Mouse (Mus musculus): ENCODE data around the gene Arhgap42. TPM values are rescaled to one million over a fixed set of nuclear protein-coding genes. Genes with fewer than 3 reads are reported as not detected.

The Arhgap42 gene
- total RNA-seq, 2 experiments from 2014 or later, result 14.6 to 16.4 TPM

DNA sequence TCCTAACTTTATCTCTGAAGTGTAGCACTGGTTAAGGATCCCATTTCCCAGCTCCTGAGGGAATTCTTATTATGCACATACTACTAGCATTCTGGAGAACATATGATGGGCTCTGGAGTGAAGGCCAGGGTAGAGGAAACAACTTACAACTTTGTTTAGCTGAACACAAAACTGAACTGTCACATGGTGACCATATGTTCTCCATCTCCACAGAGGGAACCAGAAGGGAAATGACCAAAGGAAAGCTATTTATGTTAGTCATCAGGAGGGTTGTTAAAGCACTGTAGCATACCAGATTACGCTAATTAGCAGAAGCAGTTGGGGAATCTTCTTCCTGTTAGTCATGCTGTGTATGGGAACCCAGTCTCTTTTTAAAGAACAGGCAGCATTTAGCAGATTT, 145.8 kb downstream of the Arhgap42 start:
- no peak for DNase-seq (ENCODE audit: extremely low spot score in 1 of 2, low spot score in 2 of 2)
- intact Hi-C loops (cut with DNase I), result no loop called here
- no peak for TF ChIP-seq CTCF (IDR thresholded peaks at IDR 0.05)
- H3K4me3 ChIP-seq, result no peak overlapping the region
- no peak overlapping the region for H3K27ac ChIP-seq

GRCm38 (mm10) chr9:9083441-9083840, 155.5 kb downstream of the Arhgap42 start:
- Histone ChIP-seq H3K27ac (no peak overlapping the region), H3K4me3 (no peak overlapping the region)
- peak; percentile 37 for TF ChIP-seq CTCF (IDR thresholded peaks at IDR 0.05)
- intact Hi-C loops (cut with DNase I), result no loop called here
- DNase-seq (ENCODE audit: extremely low spot score in 1 of 2, low spot score in 2 of 2), result no peak

DNA sequence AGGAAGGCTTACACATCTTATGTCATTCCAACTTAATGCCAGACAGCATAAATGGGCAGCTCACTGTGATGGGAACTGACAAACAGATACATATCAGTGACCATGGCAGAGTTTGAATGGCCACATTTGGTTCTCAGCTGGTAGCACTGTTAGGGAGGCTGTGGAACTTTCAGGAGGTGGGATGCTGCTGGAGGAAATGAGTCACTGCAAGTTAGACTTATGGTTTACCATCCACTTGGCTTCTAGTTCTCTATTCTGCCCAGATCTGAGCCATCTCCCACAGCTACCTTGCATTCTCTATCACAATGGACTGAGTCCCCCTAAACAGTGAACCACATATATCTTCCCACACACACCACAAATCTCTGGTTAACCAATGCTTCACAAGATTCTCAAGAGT, 186.0 kb downstream of the Arhgap42 start:
- Histone ChIP-seq H3K27ac (no peak overlapping the region), H3K4me3 (no peak overlapping the region)
- intact Hi-C loops (cut with DNase I), result loop anchor here (5.0 kb wide), 3 partner anchors 49 to 204 kb away; partner anchors contain the start of gene Arhgap42
- no peak for DNase-seq (ENCODE audit: extremely low spot score in 1 of 2, low spot score in 2 of 2)
- TF ChIP-seq CTCF (IDR thresholded peaks at IDR 0.05), result no peak

- Histone ChIP-seq H3K27ac (no peak overlapping the region), H3K4me3 (no peak overlapping the region)
- DNase-seq (ENCODE audit: extremely low spot score in 1 of 2, low spot score in 2 of 2), result peak; percentile 24 to 31
- TF ChIP-seq CTCF (IDR thresholded peaks at IDR 0.05), result peak; percentile 57
- intact Hi-C loops (cut with DNase I), result loop anchor here (1.0 to 5.0 kb wide), 4 partner anchors 51 to 321 kb away; partner anchors contain the start of gene Arhgap42
Measured at GRCm38 (mm10) chr9:9051184-9051583, 187.7 kb downstream of the Arhgap42 start.

DNA sequence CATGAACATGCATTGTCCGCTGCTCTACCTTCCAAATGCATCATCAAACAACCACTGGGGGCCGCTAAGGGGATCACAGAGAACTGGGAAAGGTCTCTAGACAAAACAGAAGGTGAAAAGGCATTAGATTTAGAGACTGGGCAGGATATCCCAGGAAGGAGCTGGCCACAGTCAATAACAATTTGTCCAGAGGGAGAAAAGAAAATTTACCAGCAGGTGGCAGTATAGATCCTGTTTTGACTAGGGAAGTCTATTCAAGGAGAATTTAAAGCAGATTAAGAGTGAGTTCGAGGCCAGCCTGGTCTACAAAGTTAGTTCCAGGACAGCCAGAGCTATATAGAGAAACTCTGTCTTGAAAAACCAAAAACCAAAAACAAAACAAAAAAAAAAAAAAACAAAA, 189.7 kb downstream of the Arhgap42 start:
- intact Hi-C loops (cut with DNase I), result loop anchor here (1.0 kb wide), 1 partner anchor 326 kb away; no protein-coding TSS in a partner anchor
- peak; percentile 46 for TF ChIP-seq CTCF (IDR thresholded peaks at IDR 0.05)
- DNase-seq (ENCODE audit: extremely low spot score in 1 of 2, low spot score in 2 of 2), result no peak

DNA sequence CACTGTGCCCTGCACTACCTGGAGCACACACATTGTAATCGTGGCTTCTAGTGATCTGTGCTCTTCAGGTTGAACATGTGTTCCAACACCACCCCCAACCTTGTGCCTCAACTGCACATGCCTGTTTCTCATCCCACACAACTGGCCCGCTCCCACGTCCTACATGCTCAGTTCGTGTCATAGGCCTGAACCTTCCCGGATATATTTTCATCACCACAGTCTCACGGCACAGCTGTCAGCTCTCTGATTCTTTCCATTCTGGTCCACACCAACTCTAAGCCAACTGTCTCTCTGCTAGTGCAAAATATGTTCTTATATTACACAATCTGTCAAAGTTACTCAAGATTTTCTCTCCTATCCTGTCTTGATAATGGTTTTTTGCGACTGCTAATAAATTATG, 197.9 kb downstream of the Arhgap42 start:
- TF ChIP-seq CTCF (IDR thresholded peaks at IDR 0.05), result no peak
- intact Hi-C loops (cut with DNase I), result no loop called here
- H3K27ac ChIP-seq, result no peak overlapping the region
- H3K4me3 ChIP-seq, result no peak overlapping the region
- peak in 1 of 2 experiments; percentile 18 for DNase-seq (ENCODE audit: extremely low spot score in 1 of 2, low spot score in 2 of 2)

More for the DNA sequence above, 189.7 kb downstream of the Arhgap42 start:
- Histone ChIP-seq H3K4me3 (no peak overlapping the region), H3K27ac (no peak overlapping the region)

DNA sequence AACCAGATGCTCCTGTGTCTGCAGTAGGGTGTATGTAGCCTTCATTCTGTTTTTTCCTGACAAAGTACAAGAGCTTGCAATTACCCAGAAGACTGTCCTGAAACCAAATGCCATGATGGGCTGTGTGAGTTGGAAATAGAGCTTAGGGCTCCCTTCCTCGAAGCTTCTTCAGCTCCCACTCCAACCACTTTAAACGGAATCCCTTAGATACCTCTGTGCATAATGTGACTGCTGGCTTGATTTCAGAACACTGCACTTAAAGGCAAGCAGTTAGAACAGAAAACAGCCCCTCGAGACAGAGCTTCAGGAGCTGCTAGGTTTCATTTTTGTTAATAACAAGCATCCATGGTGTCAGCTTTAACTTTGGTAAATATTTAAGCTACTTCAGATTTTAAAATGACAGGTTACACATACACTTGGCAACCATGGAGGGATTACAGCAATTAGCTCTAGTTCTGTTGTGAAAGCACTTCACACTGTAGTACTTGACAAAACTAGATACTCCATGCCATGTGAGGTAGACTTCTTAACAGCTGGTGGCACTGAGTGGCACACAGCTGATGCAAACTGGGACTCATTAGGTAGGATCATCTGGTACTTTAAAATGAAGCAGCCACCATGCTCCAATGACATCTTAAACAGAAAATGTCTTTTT, 201.8 kb downstream of the Arhgap42 start:
- H3K27ac ChIP-seq, result no peak overlapping the region
- H3K4me3 ChIP-seq, result no peak overlapping the region
- DNase-seq (ENCODE audit: extremely low spot score in 1 of 2, low spot score in 2 of 2), result no peak
- intact Hi-C loops (cut with DNase I), result no loop called here
- no peak for TF ChIP-seq CTCF (IDR thresholded peaks at IDR 0.05)

- no peak overlapping the region for H3K27ac ChIP-seq
- intact Hi-C loops (cut with DNase I), result no loop called here
- no peak for TF ChIP-seq CTCF (IDR thresholded peaks at IDR 0.05)
- no peak for DNase-seq (ENCODE audit: extremely low spot score in 1 of 2, low spot score in 2 of 2)
- no peak overlapping the region for H3K4me3 ChIP-seq
Measured at GRCm38 (mm10) chr9:9027904-9028303, 211.0 kb downstream of the Arhgap42 start.

DNA sequence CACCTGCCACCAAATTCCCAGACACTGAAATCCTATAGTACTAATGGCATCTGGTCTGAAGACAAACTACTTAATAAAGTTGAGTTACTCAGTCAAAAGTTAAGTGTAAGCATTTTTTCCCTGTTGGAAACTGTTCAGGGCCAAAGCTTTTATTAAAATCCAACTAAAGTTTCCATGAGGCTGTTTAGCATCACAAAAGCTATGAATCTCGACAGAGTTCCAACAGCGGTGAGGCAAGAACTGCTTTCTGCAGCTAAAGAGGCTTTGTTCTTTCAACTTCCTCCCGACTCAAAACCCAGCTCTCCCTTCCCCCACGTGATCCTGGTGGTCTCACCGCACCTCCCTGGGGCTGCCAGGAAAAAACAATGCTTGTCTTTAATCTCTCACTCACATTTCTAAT, 211.5 kb downstream of the Arhgap42 start:
- no peak for TF ChIP-seq CTCF (IDR thresholded peaks at IDR 0.05)
- intact Hi-C loops (cut with DNase I), result no loop called here
- Histone ChIP-seq H3K27ac (no peak overlapping the region), H3K4me3 (no peak overlapping the region)
- no peak for DNase-seq (ENCODE audit: extremely low spot score in 1 of 2, low spot score in 2 of 2)

GRCm38 (mm10) chr9:9015108-9015507, 223.8 kb downstream of the Arhgap42 start:
- no peak for TF ChIP-seq CTCF (IDR thresholded peaks at IDR 0.05)
- no peak for DNase-seq (ENCODE audit: extremely low spot score in 1 of 2, low spot score in 2 of 2)
- intact Hi-C loops (cut with DNase I), result no loop called here
- Histone ChIP-seq H3K4me3 (no peak overlapping the region), H3K27ac (no peak overlapping the region)

DNA sequence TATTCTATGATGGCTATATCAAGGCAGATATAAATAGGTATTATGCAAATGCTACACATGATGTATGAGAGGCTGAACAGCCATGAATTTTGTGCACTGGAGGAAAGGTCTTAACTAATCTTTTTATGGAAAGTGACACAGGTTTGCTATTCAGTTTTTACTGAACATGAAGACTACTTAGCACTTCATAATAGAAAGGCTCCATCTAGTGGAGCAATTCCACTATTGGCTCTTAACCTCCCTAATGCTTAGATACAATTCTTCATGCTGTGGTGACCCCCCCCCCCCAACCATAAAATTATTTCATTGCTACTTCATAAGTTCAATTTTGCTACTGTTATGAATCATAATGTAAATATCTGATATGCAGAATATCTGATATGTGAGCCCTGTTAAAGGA, 237.7 kb downstream of the Arhgap42 start:
- DNase-seq (ENCODE audit: extremely low spot score in 1 of 2, low spot score in 2 of 2), result no peak
- peak; percentile 58 for TF ChIP-seq CTCF (IDR thresholded peaks at IDR 0.05)
- intact Hi-C loops (cut with DNase I), result no loop called here
- no peak overlapping the region for H3K4me3 ChIP-seq
- H3K27ac ChIP-seq, result no peak overlapping the region

DNA sequence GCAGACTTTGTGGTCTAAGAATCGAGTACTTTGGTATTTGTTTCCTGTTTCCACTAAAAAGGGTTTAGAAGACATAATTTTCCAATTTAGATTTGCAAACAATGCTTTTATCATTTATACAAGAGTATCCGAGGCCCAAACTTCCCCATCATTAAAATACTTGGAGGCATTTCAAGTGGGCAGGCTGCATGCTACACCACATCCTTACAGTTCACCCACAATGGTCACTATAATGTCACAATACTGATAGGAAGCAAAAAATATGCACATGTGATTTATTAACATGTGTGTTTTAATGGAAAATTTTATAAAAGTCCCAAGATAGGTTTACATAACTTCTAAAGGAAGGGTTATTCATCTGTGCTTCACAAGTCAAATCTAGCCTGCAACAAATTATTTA, 242.4 kb downstream of the Arhgap42 start:
- no peak for TF ChIP-seq CTCF (IDR thresholded peaks at IDR 0.05)
- intact Hi-C loops (cut with DNase I), result no loop called here
- DNase-seq (ENCODE audit: extremely low spot score in 1 of 2, low spot score in 2 of 2), result no peak
- no peak overlapping the region for H3K4me3 ChIP-seq
- no peak overlapping the region for H3K27ac ChIP-seq

- intact Hi-C loops (cut with DNase I), result no loop called here
- Histone ChIP-seq H3K4me3 (no peak overlapping the region), H3K27ac (no peak overlapping the region)
- DNase-seq (ENCODE audit: extremely low spot score in 1 of 2, low spot score in 2 of 2), result no peak
- no peak for TF ChIP-seq CTCF (IDR thresholded peaks at IDR 0.05)
Measured at GRCm38 (mm10) chr9:8982315-8982714, 256.6 kb downstream of the Arhgap42 start.

Data from left cerebral cortex, adult 2 months (tissue).